Mouse (Mus musculus): ENCODE results near the gene Depdc1b. TPM values are rescaled to one million over a fixed set of nuclear protein-coding genes. Genes with fewer than 3 reads are reported as not detected.

Gene Depdc1b
- polyA plus RNA-seq, 1 experiment from 2014 or later = 1.7 TPM

GRCm38 (mm10) chr13:108437424-108437823 is 121.3 kb downstream of the Depdc1b start:
- Histone ChIP-seq H3K4me3 (ENCODE audit: low read length) (no peak overlapping the region), H3K4me2 (ENCODE audit: low read length) (no peak overlapping the region), H3K27me3 (replicated peaks; ENCODE audit: control insufficient read depth, insufficient read depth, low read length) (no peaks in the 10 kb centered on the region), H3K36me3 (ENCODE audit: control insufficient read depth, insufficient read depth, low read length) (no peaks in the 10 kb centered on the region), H3K4me1 (ENCODE audit: control insufficient read depth, insufficient read depth, low read depth, low read length) (no peaks in the 10 kb centered on the region), H3K27ac (ENCODE audit: low read depth, low read length) (no peak overlapping the region), H3K9me3 (ENCODE audit: control insufficient read depth, low read length) (no peaks in the 10 kb centered on the region), H3K9ac (ENCODE audit: low read depth, low read length) (no peak overlapping the region)
- 96% methylated on average over 2 of the region's 2 CpGs for WGBS
- ATAC-seq = no peak

DNA sequence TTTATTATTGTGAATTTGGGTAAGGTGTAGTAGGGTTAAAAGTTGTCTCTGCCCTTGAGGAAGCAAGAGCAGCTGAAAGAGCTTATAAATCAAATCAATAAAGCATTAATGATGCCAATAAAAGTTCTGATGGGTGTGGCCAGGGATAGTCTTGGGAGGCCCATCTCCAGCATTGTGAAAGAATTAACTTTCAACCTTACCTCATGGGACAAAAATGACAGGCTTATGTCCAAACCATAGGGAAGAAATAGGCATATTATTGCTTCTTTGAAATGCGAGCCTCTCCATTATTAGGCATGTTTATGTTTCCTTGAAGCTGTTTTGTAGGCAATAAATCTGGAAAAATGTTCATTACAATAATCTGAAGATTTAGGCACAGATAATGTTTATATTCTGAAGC is 122.9 kb downstream of the Depdc1b start:
- 92% methylated on average over 1 of the region's 1 CpGs for WGBS
- no peak overlapping the region for H3K9ac ChIP-seq (ENCODE audit: low read depth, low read length)

GRCm38 (mm10) chr13:108448348-108448931 is 132.3 kb downstream of the Depdc1b start:
- H3K9me3 ChIP-seq (ENCODE audit: control insufficient read depth, low read length) = no peaks in the 10 kb centered on the region
- H3K27me3 ChIP-seq (replicated peaks; ENCODE audit: control insufficient read depth, insufficient read depth, low read length) = no peaks in the 10 kb centered on the region
- H3K27ac ChIP-seq (ENCODE audit: low read depth, low read length) = no peak overlapping the region
- 80% methylated on average over 11 of the region's 11 CpGs for WGBS
- no peaks in the 10 kb centered on the region for H3K36me3 ChIP-seq (ENCODE audit: control insufficient read depth, insufficient read depth, low read length)
- H3K4me2 ChIP-seq (ENCODE audit: low read length) = no peak overlapping the region
- ATAC-seq = no peak
- H3K4me3 ChIP-seq (ENCODE audit: low read length) = no peak overlapping the region
- H3K4me1 ChIP-seq (ENCODE audit: control insufficient read depth, insufficient read depth, low read depth, low read length) = no peaks in the 10 kb centered on the region
- H3K9ac ChIP-seq (ENCODE audit: low read depth, low read length) = no peak overlapping the region

More for the DNA sequence above, 122.9 kb downstream of the Depdc1b start:
- Histone ChIP-seq H3K4me3 (ENCODE audit: low read length) (no peak overlapping the region), H3K36me3 (ENCODE audit: control insufficient read depth, insufficient read depth, low read length) (no peaks in the 10 kb centered on the region), H3K9me3 (ENCODE audit: control insufficient read depth, low read length) (no peaks in the 10 kb centered on the region), H3K4me1 (ENCODE audit: control insufficient read depth, insufficient read depth, low read depth, low read length) (no peaks in the 10 kb centered on the region), H3K4me2 (ENCODE audit: low read length) (no peak overlapping the region), H3K27me3 (replicated peaks; ENCODE audit: control insufficient read depth, insufficient read depth, low read length) (no peaks in the 10 kb centered on the region), H3K27ac (ENCODE audit: low read depth, low read length) (no peak overlapping the region)
- ATAC-seq = no peak

GRCm38 (mm10) chr13:108449116-108450097 is 133.3 kb downstream of the Depdc1b start, which contains the start of gene Pde4d:
Gene Pde4d (plus strand): TSS chr13:108449948.
- H3K4me1 ChIP-seq (ENCODE audit: control insufficient read depth, insufficient read depth, low read depth, low read length) = no peaks in the 10 kb centered on the region
- H3K4me3 ChIP-seq (ENCODE audit: low read length) = no peak within 1 kb of the TSS
- no peaks in the 10 kb centered on the region for H3K36me3 ChIP-seq (ENCODE audit: control insufficient read depth, insufficient read depth, low read length)
- H3K27ac ChIP-seq (ENCODE audit: low read depth, low read length) = no peak within 1 kb of the TSS
- no peak for ATAC-seq
- H3K27me3 ChIP-seq (replicated peaks; ENCODE audit: control insufficient read depth, insufficient read depth, low read length) = no peaks in the 10 kb centered on the region
- WGBS = 55% methylated on average over 10 of the region's 10 CpGs
- H3K9ac ChIP-seq (ENCODE audit: low read depth, low read length) = no peak within 1 kb of the TSS
- H3K9me3 ChIP-seq (ENCODE audit: control insufficient read depth, low read length) = no peaks in the 10 kb centered on the region
- H3K4me2 ChIP-seq (ENCODE audit: low read length) = no peak within 1 kb of the TSS

GRCm38 (mm10) chr13:108451122-108451521 is 135.0 kb downstream of the Depdc1b start:
- H3K4me1 ChIP-seq (ENCODE audit: control insufficient read depth, insufficient read depth, low read depth, low read length) = no peaks in the 10 kb centered on the region
- H3K27me3 ChIP-seq (replicated peaks; ENCODE audit: control insufficient read depth, insufficient read depth, low read length) = no peaks in the 10 kb centered on the region
- WGBS = 88% methylated on average over 2 of the region's 2 CpGs
- H3K9ac ChIP-seq (ENCODE audit: low read depth, low read length) = no peak overlapping the region
- H3K4me2 ChIP-seq (ENCODE audit: low read length) = no peak overlapping the region
- no peak overlapping the region for H3K27ac ChIP-seq (ENCODE audit: low read depth, low read length)
- H3K36me3 ChIP-seq (ENCODE audit: control insufficient read depth, insufficient read depth, low read length) = no peaks in the 10 kb centered on the region
- no peak for ATAC-seq
- H3K9me3 ChIP-seq (ENCODE audit: control insufficient read depth, low read length) = no peaks in the 10 kb centered on the region
- H3K4me3 ChIP-seq (ENCODE audit: low read length) = no peak overlapping the region

DNA sequence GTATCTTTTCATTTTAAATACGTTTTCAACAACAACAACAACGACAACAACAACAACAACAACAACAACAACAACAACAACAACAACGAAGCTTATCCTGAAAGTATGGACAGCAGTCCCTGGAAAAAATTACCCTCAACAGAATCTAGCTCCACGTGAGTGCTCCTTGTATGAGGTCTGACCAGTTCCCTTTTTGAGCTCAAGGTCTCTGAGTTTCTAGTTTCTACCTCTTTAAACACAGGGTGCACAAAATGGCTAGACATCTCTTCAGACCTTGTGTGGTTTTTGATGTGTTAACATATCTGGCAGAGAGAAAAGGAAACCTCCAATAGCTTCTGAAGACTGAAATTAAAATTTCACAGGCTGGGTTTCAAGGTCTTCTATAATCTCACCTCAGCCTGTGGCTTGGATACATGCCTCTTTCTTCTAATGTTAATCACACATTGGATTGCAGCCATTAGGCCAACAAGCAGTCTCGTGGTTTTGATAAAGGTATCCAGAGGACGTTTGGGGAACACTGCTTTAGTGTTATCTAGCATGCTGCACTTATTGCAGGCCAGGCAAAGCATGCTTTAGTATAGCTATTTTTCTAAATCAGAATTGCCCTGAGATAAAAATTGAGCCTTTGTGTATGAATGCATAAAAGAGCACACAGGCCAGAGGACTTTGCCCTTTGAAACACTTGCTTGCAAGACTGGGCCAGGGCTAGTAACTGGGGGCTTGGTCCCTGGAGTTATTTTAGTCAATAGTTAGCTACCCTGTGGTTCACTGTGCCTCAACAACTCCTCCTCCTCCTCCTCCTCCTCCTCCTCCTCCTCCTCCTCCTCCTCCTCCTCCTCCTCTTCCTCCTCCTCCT is 137.2 kb downstream of the Depdc1b start:
- no peak for ATAC-seq
- H3K9me3 ChIP-seq (ENCODE audit: control insufficient read depth, low read length) = no peaks in the 10 kb centered on the region
- no peak overlapping the region for H3K9ac ChIP-seq (ENCODE audit: low read depth, low read length)
- no peaks in the 10 kb centered on the region for H3K4me1 ChIP-seq (ENCODE audit: control insufficient read depth, insufficient read depth, low read depth, low read length)
- H3K36me3 ChIP-seq (ENCODE audit: control insufficient read depth, insufficient read depth, low read length) = no peaks in the 10 kb centered on the region
- no peaks in the 10 kb centered on the region for H3K27me3 ChIP-seq (replicated peaks; ENCODE audit: control insufficient read depth, insufficient read depth, low read length)
- H3K4me2 ChIP-seq (ENCODE audit: low read length) = no peak overlapping the region
- H3K4me3 ChIP-seq (ENCODE audit: low read length) = no peak overlapping the region
- H3K27ac ChIP-seq (ENCODE audit: low read depth, low read length) = no peak overlapping the region
- 78% methylated on average over 6 of the region's 6 CpGs for WGBS

Other genes starting within 250 kb of the Depdc1b start
- 74.3 and 74.7 TPM in 2 replicates for gene Ndufaf2, start 157.7 kb upstream of the Depdc1b start, polyA plus RNA-seq (2015; fragmentation: Nextera tagmentation; extraction: Ambion mirVana)
- 32.3 and 32.9 TPM in 2 replicates for gene Ercc8, start 157.6 kb upstream of the Depdc1b start, polyA plus RNA-seq (2015; fragmentation: Nextera tagmentation; extraction: Ambion mirVana)
- gene Elovl7, start 101.9 kb upstream of the Depdc1b start, polyA plus RNA-seq (2015; fragmentation: Nextera tagmentation; extraction: Ambion mirVana) = 4.1 and 5.0 TPM in 2 replicates
- 18.5 and 18.9 TPM in 2 replicates for gene Pde4d, start 133.6 kb downstream of the Depdc1b start, polyA plus RNA-seq (2015; fragmentation: Nextera tagmentation; extraction: Ambion mirVana)